Mouse (Mus musculus): ENCODE results near the gene Paqr7. TPM values are rescaled to one million over a fixed set of nuclear protein-coding genes. Genes with fewer than 3 reads are reported as not detected.
A peak's percentile ranks its signal among the peaks of the same experiment; 100 is the strongest.

Gene Paqr7
- polyA plus RNA-seq, 1 experiment from 2014 or later = 11.9 TPM

DNA sequence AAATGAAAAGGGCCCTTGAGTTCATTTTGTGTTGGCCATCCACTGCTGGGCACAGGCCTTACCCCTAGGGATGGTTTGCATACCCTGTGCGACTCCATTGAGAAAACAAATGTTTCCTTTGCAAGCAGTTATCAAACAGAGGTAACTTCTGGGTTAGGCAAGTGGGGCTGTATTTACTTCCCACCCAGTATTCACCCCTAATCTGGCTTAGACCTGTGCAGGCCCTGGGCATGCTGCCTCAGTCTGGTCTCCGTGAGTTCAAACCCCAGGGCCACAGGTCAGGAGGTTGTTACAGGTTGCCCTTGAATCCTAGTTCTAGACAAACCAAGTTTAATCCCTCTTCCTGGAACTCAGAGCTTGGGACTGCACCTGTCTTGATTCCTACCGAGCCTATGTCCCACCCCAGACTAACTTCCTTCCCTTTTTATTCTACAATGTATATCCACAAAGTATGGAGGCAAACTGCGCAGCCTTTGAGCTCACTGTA, 8.8 kb downstream of the Paqr7 start:
- Histone ChIP-seq H3K9me3 (replicated peaks) (no peaks in the 10 kb centered on the region), H3K4me2 (no peak overlapping the region), H3K27ac (no peak overlapping the region), H3K4me3 (no peak overlapping the region), H3K9ac (no peak overlapping the region), H3K27me3 (no peaks in the 10 kb centered on the region), H3K4me1 (replicated peaks) (peaks cover 2% of the 10 kb centered on the region; the same call in 1 of the 2 replicates), H3K36me3 (no peaks in the 10 kb centered on the region)
- WGBS = 81% methylated on average over 4 of the region's 4 CpGs
- no peak for ATAC-seq (replicated peaks; ENCODE audit: insufficient number of reproducible peaks, insufficient read depth, low FRiP score, low read depth)

DNA sequence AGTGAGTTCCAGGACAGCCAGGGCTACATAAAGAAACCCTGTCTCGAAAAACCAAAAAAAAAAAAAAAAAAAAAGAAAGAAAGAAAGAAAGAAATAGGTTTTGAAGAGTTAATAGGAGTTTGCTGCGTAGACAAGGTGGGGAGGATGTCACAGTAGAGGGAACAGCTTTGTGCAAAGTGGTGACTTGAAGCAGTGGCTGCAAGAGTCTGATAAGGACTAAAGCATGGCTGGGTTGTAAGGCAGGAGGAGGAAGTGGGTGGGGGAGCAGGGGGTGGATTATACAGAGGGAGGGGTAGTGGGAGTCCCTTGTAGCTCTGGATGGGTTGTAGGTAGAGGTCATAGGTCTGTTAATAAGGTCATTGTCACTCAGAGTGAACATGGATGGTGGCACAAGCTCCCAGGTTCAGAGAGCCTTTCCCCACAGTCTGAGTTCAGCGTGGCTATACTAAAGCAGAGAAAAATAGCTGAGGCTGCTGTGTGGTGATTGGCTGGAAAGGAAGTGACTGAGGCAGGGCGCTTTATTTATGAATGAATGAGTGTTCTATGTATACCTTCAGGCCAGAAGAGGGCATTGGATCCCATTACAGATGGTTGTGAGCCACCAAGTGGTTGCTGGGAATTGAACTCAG, 9.6 kb downstream of the Paqr7 start:
- ATAC-seq (replicated peaks; ENCODE audit: insufficient number of reproducible peaks, insufficient read depth, low FRiP score, low read depth) = no peak
- Histone ChIP-seq H3K27ac (no peak overlapping the region), H3K36me3 (no peaks in the 10 kb centered on the region), H3K4me2 (no peak overlapping the region), H3K9ac (no peak overlapping the region), H3K4me3 (no peak overlapping the region), H3K4me1 (replicated peaks) (peaks cover 7% of the 10 kb centered on the region), H3K9me3 (replicated peaks) (no peaks in the 10 kb centered on the region), H3K27me3 (no peaks in the 10 kb centered on the region)
- WGBS = 70% methylated on average over 3 of the region's 4 CpGs

DNA sequence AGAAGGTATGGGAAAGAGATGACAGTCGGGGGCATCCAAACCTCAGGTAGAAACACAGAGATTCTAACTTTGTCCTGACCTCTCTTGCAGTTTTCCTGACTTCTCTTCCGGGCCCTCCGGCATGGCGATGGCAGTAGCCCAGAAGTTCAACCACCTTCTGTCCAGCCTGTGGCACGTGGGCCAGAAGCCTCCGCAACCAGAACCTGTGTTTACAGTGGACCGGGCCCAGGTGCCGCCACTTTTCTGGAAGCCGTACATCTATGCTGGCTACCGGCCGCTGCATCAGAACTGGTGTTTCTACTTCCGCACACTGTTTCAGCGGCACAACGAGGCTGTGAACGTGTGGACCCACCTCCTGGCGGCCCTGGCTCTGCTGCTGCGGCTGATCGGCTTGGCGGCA, 10.2 kb downstream of the Paqr7 start:
- H3K9me3 ChIP-seq (replicated peaks) = no peaks in the 10 kb centered on the region
- peaks cover 13% of the 10 kb centered on the region for H3K4me1 ChIP-seq (replicated peaks)
- no peak overlapping the region for H3K27ac ChIP-seq
- no peaks in the 10 kb centered on the region for H3K27me3 ChIP-seq
- ATAC-seq (replicated peaks; ENCODE audit: insufficient number of reproducible peaks, insufficient read depth, low FRiP score, low read depth) = no peak
- H3K36me3 ChIP-seq = no peaks in the 10 kb centered on the region
- H3K9ac ChIP-seq = no peak overlapping the region
- no peak overlapping the region for H3K4me3 ChIP-seq
- H3K4me2 ChIP-seq = no peak overlapping the region
- WGBS = 90% methylated on average over 19 of the region's 19 CpGs

DNA sequence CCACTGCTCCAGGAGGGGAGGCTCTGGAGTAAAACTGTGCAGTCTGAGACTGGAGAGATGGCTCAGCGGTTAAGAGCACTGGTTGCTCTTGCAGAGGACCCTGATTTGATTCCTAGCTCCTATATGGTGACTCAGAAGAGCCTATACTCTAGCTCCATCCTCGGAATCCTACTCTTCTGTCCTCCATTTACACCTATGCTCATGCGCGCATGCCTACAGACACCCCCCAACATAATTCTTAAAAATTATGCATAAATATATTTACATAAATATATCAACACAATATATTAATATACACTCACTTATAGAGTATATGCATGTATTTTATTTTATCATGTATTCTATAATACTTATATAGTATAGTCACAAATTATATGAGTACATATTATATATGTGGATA, 13.9 kb downstream of the Paqr7 start:
- ATAC-seq (replicated peaks; ENCODE audit: insufficient number of reproducible peaks, insufficient read depth, low FRiP score, low read depth) = no peak
- peaks cover 31% of the 10 kb centered on the region for H3K4me1 ChIP-seq (replicated peaks)
- no peaks in the 10 kb centered on the region for H3K9me3 ChIP-seq (replicated peaks)
- no peaks in the 10 kb centered on the region for H3K27me3 ChIP-seq
- H3K4me3 ChIP-seq = peak overlapping the region; percentile 75
- no peaks in the 10 kb centered on the region for H3K36me3 ChIP-seq
- no peak overlapping the region for H3K27ac ChIP-seq
- peak overlapping the region; percentile 97 for H3K4me2 ChIP-seq
- H3K9ac ChIP-seq = no peak overlapping the region
- 78% methylated on average over 4 of the region's 4 CpGs for WGBS

DNA sequence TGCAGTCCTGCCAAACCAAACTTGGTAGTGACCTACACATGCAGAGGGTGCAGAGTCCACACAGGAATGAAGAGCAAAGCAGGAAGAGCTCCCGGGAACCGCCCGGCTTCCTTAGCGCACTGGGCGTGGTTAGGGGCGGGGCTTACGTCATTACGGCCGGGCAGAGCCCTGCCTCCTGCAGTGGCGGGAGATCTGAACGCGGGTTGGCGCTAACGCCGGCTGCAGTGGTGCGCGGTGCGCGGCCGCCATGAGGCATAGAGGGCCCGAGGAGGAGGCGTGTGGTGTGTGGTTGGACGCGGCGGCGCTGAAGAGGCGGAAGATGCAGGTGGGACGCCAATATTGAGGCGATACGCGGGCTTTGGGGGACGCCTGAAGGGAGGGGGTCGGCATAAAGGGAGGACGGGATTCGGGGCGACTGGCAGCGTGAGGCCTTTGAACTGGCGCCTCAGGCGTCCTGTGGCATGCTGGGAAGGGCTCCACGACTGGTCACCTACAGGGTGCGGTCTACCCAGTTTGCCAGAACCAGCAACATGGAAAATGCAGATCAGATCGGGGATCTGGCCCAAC, 14.4 kb downstream of the Paqr7 start, which contains the start of gene Aunip:
Gene Aunip, plus strand, starts transcription at position 155 of the 567 bp plus-strand sequence.
- no peaks in the 10 kb centered on the region for H3K36me3 ChIP-seq
- H3K27me3 ChIP-seq = no peaks in the 10 kb centered on the region
- WGBS = under 1% methylated on average over 42 of the region's 42 CpGs
- peak; percentile 91 for ATAC-seq (replicated peaks; ENCODE audit: insufficient number of reproducible peaks, insufficient read depth, low FRiP score, low read depth)
- no peaks in the 10 kb centered on the region for H3K9me3 ChIP-seq (replicated peaks)
- peak within 1 kb of the TSS; percentile 75 for H3K4me3 ChIP-seq
- peak within 1 kb of the TSS; percentile 97 for H3K4me2 ChIP-seq
- H3K4me1 ChIP-seq (replicated peaks) = peaks cover 37% of the 10 kb centered on the region
- peak within 1 kb of the TSS; percentile 51 for H3K27ac ChIP-seq
- peak within 1 kb of the TSS; percentile 70 for H3K9ac ChIP-seq

DNA sequence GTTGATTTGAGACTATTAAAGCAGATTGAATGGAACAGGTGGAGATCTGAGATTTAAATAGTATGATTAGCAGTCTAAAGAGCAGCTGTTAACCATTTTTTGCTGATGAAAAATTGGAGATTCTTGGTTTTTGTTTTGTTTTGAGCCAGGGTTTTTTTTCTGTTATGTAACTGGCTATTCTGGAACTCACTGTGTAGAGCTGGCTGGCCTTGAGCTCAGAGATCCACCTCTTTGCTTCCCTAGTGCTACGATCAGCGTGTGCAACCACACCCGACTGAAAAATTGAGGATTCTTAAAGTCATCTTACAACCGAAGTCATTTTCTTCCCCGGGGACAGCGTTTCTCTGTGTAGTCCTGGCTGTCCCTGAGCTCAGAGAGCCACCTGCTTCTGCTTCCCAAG, 15.2 kb downstream of the Paqr7 start:
- Histone ChIP-seq H3K9ac (peak overlapping the region; percentile 70; the same call in 1 of the 2 replicates), H3K4me2 (peak overlapping the region; percentile 97), H3K9me3 (replicated peaks) (no peaks in the 10 kb centered on the region), H3K36me3 (no peaks in the 10 kb centered on the region), H3K27me3 (no peaks in the 10 kb centered on the region), H3K4me1 (replicated peaks) (peaks cover 41% of the 10 kb centered on the region), H3K27ac (no peak overlapping the region), H3K4me3 (peak overlapping the region; percentile 75)
- ATAC-seq (replicated peaks; ENCODE audit: insufficient number of reproducible peaks, insufficient read depth, low FRiP score, low read depth) = no peak
- 65% methylated on average over 6 of the region's 6 CpGs for WGBS

DNA sequence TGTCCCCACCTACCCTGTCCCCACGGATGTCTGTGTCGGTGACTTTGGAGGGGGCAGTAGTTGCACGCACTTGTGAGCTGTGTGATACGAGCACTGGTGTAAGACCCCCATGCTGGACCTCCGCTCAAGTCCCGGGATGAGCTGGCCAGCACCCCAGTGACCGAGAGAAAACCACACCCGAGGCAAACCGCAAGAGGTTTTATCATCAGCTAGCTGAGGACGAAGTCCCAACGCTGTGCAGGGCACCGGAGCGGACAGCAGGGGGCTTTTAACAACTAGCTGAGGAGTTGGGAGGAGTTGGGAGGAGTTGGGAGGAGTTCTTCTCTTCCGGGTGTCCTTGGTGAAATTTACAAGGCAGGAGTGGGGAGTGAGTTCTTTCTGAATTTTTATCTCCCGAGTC, 16.3 kb downstream of the Paqr7 start:
- Histone ChIP-seq H3K27ac (peak overlapping the region; percentile 68; the same call in 1 of the 2 replicates), H3K9me3 (replicated peaks) (no peaks in the 10 kb centered on the region), H3K4me3 (peak overlapping the region; percentile 29), H3K9ac (no peak overlapping the region), H3K4me2 (peak overlapping the region; percentile 53), H3K4me1 (replicated peaks) (peaks cover 52% of the 10 kb centered on the region), H3K36me3 (no peaks in the 10 kb centered on the region), H3K27me3 (no peaks in the 10 kb centered on the region)
- no peak for ATAC-seq (replicated peaks; ENCODE audit: insufficient number of reproducible peaks, insufficient read depth, low FRiP score, low read depth)
- WGBS = 13% methylated on average over 15 of the region's 15 CpGs

DNA sequence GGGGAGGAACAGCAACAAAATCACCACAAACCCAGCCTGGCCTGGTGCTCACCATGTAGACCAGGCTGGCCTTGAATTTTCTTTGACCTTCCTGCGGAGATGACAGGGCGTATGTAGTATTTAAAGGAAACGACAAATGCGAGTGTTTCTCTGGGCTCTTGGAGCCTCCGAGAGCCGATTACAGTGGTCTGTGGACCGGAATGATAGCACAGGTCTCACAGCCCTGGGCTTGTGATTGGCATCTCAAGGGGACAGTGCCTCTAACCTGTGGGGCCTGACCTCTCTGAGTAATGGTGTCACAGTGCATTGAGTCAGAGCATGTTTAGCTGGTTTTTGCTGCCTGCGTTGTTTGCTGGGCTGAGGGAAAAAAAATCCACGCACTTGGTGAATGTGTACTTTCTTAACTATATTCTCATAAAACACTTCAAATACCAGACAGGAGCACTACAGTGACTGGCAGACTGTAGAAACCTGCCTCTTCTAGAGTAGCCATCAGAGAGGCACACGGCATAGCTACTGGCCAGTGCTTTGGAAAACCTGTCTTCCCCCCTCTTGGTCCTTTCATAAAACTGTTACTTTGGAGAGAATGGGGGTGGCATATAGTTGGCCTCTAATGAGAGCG, 17.9 kb downstream of the Paqr7 start:
- Histone ChIP-seq H3K4me3 (no peak overlapping the region), H3K4me1 (replicated peaks) (peaks cover 60% of the 10 kb centered on the region), H3K36me3 (no peaks in the 10 kb centered on the region), H3K27ac (no peak overlapping the region), H3K27me3 (no peaks in the 10 kb centered on the region), H3K9ac (no peak overlapping the region), H3K4me2 (no peak overlapping the region), H3K9me3 (replicated peaks) (no peaks in the 10 kb centered on the region)
- no peak for ATAC-seq (replicated peaks; ENCODE audit: insufficient number of reproducible peaks, insufficient read depth, low FRiP score, low read depth)
- 85% methylated on average over 11 of the region's 11 CpGs for WGBS

DNA sequence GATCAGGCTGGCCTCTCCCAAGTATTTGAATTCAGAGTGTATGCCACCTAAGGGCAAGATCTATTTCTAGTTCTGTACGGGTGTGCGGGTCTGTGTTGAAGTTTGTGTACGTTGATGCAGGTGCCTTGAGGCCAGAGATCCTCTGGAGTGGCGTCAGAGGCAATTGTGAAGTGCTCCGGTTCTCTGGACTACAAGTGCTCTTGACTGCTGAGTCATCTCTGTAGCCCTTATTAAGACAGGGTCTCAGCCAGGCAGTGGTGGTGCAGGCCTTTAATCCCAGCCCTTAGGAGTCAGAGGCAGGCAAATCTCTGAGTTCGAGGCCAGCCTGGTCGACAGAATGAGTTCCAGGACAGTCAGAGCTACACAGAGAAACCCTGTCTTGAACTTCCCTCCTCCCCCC, 19.1 kb downstream of the Paqr7 start:
- no peak overlapping the region for H3K4me3 ChIP-seq
- no peaks in the 10 kb centered on the region for H3K27me3 ChIP-seq
- H3K27ac ChIP-seq = peak overlapping the region; percentile 97
- no peak for ATAC-seq (replicated peaks; ENCODE audit: insufficient number of reproducible peaks, insufficient read depth, low FRiP score, low read depth)
- H3K36me3 ChIP-seq = no peaks in the 10 kb centered on the region; the same call in 1 of the 2 replicates
- peaks cover 57% of the 10 kb centered on the region for H3K4me1 ChIP-seq (replicated peaks)
- no peak overlapping the region for H3K4me2 ChIP-seq
- H3K9ac ChIP-seq = no peak overlapping the region
- no peaks in the 10 kb centered on the region for H3K9me3 ChIP-seq (replicated peaks)
- WGBS = 44% methylated on average over 7 of the region's 7 CpGs

DNA sequence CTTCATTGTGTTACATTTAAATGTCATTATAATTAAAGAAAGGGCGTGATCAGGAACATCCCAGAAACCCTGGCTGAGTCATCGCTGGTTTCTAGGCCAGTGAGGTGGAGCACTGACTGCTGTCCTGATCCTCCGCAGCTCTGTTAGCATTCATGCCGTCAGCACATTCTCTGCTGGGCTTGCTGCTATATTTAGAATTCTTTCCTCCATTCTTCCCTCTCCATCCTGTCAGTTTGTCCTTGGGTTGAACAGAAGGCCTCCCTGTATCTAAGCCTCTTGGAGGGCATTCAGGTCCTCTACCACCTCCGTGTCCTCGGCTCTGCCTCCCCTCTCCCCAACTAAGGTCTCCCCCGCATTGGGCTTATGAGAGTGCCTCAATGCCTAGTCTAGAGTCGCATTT, 20.5 kb downstream of the Paqr7 start:
- H3K27ac ChIP-seq = peak overlapping the region; percentile 97
- H3K4me3 ChIP-seq = no peak overlapping the region
- H3K9me3 ChIP-seq (replicated peaks) = no peaks in the 10 kb centered on the region
- peak; percentile 85 for ATAC-seq (replicated peaks; ENCODE audit: insufficient number of reproducible peaks, insufficient read depth, low FRiP score, low read depth)
- WGBS = 21% methylated on average over 8 of the region's 8 CpGs
- H3K4me1 ChIP-seq (replicated peaks) = peaks cover 44% of the 10 kb centered on the region
- 0 out of 2 replicates have a peak overlapping the region, but pooled peaks have one; percentile 19 for H3K9ac ChIP-seq
- no peaks in the 10 kb centered on the region for H3K27me3 ChIP-seq
- H3K4me2 ChIP-seq = peak overlapping the region; percentile 37
- H3K36me3 ChIP-seq = no peaks in the 10 kb centered on the region; the same call in 1 of the 2 replicates

DNA sequence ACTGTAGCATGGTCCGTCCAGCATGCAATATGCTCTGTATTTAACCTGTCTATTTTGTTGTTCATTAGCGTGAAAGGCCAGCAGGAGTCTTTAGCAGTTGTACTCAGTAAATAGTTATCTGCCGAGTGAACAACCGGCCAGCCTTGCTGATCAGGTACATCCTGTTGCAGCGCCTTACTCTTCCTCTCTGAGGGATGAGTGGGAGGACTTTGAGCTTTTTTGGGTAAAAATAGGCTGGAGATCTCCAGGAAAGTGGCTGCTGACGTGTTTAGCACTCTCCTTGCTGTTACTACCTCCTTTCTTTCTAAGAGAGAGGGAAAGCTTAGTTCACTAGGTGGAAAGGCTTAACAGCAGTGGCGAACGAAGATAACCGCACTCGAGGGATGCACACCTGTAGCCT, 21.2 kb downstream of the Paqr7 start:
- H3K27me3 ChIP-seq = no peaks in the 10 kb centered on the region
- H3K4me3 ChIP-seq = no peak overlapping the region
- H3K27ac ChIP-seq = peak overlapping the region; percentile 97
- H3K4me1 ChIP-seq (replicated peaks) = peaks cover 40% of the 10 kb centered on the region
- no peaks in the 10 kb centered on the region for H3K9me3 ChIP-seq (replicated peaks)
- H3K9ac ChIP-seq = no peak overlapping the region
- 56% methylated on average over 10 of the region's 10 CpGs for WGBS
- no peaks in the 10 kb centered on the region; the same call in 1 of the 2 replicates for H3K36me3 ChIP-seq
- no peak for ATAC-seq (replicated peaks; ENCODE audit: insufficient number of reproducible peaks, insufficient read depth, low FRiP score, low read depth)
- peak overlapping the region; percentile 37; the same call in 1 of the 2 replicates for H3K4me2 ChIP-seq
